Comparison of ENCODE assay signal across 35 mouse cellular contexts in the genomic region with DNA sequence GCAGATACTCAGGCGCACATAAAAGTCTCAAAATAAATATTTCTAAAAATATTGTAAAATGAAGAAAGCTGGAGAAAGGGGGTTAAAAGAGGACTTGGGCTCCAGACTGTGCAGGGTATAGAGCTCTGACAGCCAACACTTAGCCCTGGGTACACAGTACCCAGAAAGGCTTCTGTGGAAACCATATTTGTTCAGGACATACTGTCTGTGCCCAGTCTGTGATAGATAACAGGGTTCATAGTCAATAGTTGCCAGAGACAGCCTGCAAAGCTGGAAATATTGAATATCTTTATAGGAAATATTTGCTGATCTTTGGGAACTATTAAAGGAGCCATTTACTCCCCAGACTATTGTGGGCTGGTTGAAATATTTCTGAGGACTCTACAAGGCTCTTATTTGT.
"Had no signal": no experiment of that assay in that cellular context is flagged by ENCODE, and none has a peak within 500 bp of the region (broad histone marks: within the 10 kb centered on the region; RNA-seq: fewer than 3 reads in every experiment).

No protein-coding gene starts in this region.

- H3K27me3 ChIP-seq: heart, embryonic 12.5 days; heart, embryonic 13.5 days; heart, embryonic 15.5 days; hindbrain, embryonic 12.5 days; hindbrain, embryonic 13.5 days; hindbrain, embryonic 15.5 days; intestine, embryonic 15.5 days; kidney, embryonic 15.5 days had no signal

- H3K4me3 ChIP-seq: heart, embryonic 10.5 days; heart, embryonic 12.5 days; heart, embryonic 13.5 days; heart, embryonic 15.5 days; hindbrain, embryonic 10.5 days; hindbrain, embryonic 12.5 days; hindbrain, embryonic 13.5 days; hindbrain, embryonic 15.5 days; intestine, embryonic 15.5 days; kidney, embryonic 15.5 days; layer of hippocampus, adult 2 months had no signal

- ATAC-seq: hindbrain, embryonic 16.5 days; hindbrain, postnatal 0 days; inflammation-experienced regulatory T-cells, adult 6 months; intestine, embryonic 15.5 days; intestine, embryonic 16.5 days; intestine, postnatal 0 days had no signal

- DNase-seq: heart, postnatal 10 days; heart, postnatal 14 days; heart, postnatal 36 days; heart, postnatal 4 days; kidney, adult 11 months; kidney, adult 18-20 months; kidney, adult 2 months; kidney, adult 8-10 months; kidney, adult 9 months; kidney, postnatal 10 days; kidney, postnatal 14 days; kidney, postnatal 25 days; kidney, postnatal 36 days; kidney, postnatal 4 days; layer of hippocampus, adult 9-11 months; layer of hippocampus, postnatal 36 days had no signal

- H3K9me3 ChIP-seq: heart, embryonic 10.5 days; heart, embryonic 12.5 days; heart, embryonic 13.5 days; heart, embryonic 15.5 days; hindbrain, embryonic 10.5 days; hindbrain, embryonic 12.5 days; hindbrain, embryonic 13.5 days; hindbrain, embryonic 15.5 days; intestine, embryonic 15.5 days; kidney, embryonic 15.5 days had no signal

- H3K36me3 ChIP-seq: heart, embryonic 10.5 days; heart, embryonic 12.5 days; heart, embryonic 13.5 days; heart, embryonic 15.5 days; hindbrain, embryonic 10.5 days; hindbrain, embryonic 12.5 days; hindbrain, embryonic 13.5 days; hindbrain, embryonic 15.5 days; intestine, embryonic 15.5 days; kidney, embryonic 15.5 days had no signal

- H3K4me1 ChIP-seq: heart, embryonic 12.5 days; heart, embryonic 13.5 days; heart, embryonic 15.5 days; hindbrain, embryonic 10.5 days; hindbrain, embryonic 12.5 days; hindbrain, embryonic 13.5 days; hindbrain, embryonic 15.5 days; intestine, embryonic 15.5 days; kidney, embryonic 15.5 days had no signal

- H3K9ac ChIP-seq: heart, embryonic 12.5 days; heart, embryonic 13.5 days; heart, embryonic 15.5 days; hindbrain, embryonic 12.5 days; hindbrain, embryonic 13.5 days; hindbrain, embryonic 14.5 days; hindbrain, embryonic 15.5 days; intestine, embryonic 15.5 days; kidney, embryonic 15.5 days had no signal

- H3K4me2 ChIP-seq: heart, embryonic 11.5 days; heart, embryonic 12.5 days; heart, embryonic 13.5 days; heart, embryonic 15.5 days; hindbrain, embryonic 12.5 days; hindbrain, embryonic 13.5 days; hindbrain, embryonic 14.5 days; hindbrain, embryonic 15.5 days; intestine, embryonic 15.5 days; kidney, embryonic 15.5 days had no signal

- H3K27ac ChIP-seq: heart, embryonic 10.5 days; heart, embryonic 13.5 days; heart, embryonic 15.5 days; hindbrain, embryonic 10.5 days; hindbrain, embryonic 12.5 days; hindbrain, embryonic 13.5 days; hindbrain, embryonic 14.5 days; hindbrain, embryonic 15.5 days; hindbrain, postnatal 0 days; intestine, embryonic 15.5 days; kidney, embryonic 15.5 days; kidney, postnatal 0 days had no signal
